Mouse (Mus musculus): ENCODE measurements around the gene Zzef1. TPM values are rescaled to one million over a fixed set of nuclear protein-coding genes. Genes with fewer than 3 reads are reported as not detected.

The Zzef1 gene
- polyA plus RNA-seq, 1 experiment: 10.7 TPM

- Histone ChIP-seq H3K36me3 (ENCODE audit: control insufficient read depth, insufficient read depth) (no peaks in the 10 kb centered on the region), H3ac (ENCODE audit: control insufficient read depth, insufficient read length, low read depth) (no peak overlapping the region), H3K79me3 (ENCODE audit: low read depth) (no peaks in the 10 kb centered on the region), H3K4me3 (ENCODE audit: insufficient read depth, poor library complexity, severe bottlenecking) (no peak overlapping the region), H3K79me2 (ENCODE audit: control insufficient read depth, insufficient read depth) (no peaks in the 10 kb centered on the region), H3K27me3 (ENCODE audit: control insufficient read depth, insufficient read depth, insufficient read length) (no peaks in the 10 kb centered on the region)
- no peak for TF ChIP-seq USF1 (IDR thresholded peaks at IDR 0.05; ENCODE audit: low read depth)
- no peak for TF ChIP-seq CEBPB (IDR thresholded peaks at IDR 0.05; ENCODE audit: low read depth)
- TF ChIP-seq MAX (IDR thresholded peaks at IDR 0.05): no peak
- TF ChIP-seq FOSL1 (IDR thresholded peaks at IDR 0.05; ENCODE audit: insufficient read depth, low read length, poor library complexity, severe bottlenecking): no peak
- TF ChIP-seq MYOG (IDR thresholded peaks at IDR 0.05; ENCODE audit: control insufficient read depth, extremely low read depth, insufficient read length): no peak
- no peak for TF ChIP-seq CTCF (IDR thresholded peaks at IDR 0.05; ENCODE audit: control insufficient read depth, insufficient read depth, insufficient read length)
- TF ChIP-seq MYOD1 (IDR thresholded peaks at IDR 0.05; ENCODE audit: control insufficient read depth, insufficient read length, low read depth): no peak
Observed at GRCm38 (mm10) chr11:72953116-72953439, 157.1 kb downstream of the Zzef1 start.

GRCm38 (mm10) chr11:72953440-72954151 lies 157.6 kb downstream of the Zzef1 start:
- Histone ChIP-seq H3K79me3 (ENCODE audit: low read depth) (no peaks in the 10 kb centered on the region), H3K27me3 (ENCODE audit: control insufficient read depth, insufficient read depth, insufficient read length) (no peaks in the 10 kb centered on the region), H3K4me3 (ENCODE audit: insufficient read depth, poor library complexity, severe bottlenecking) (no peak overlapping the region), H3K79me2 (ENCODE audit: control insufficient read depth, insufficient read depth) (no peaks in the 10 kb centered on the region), H3K36me3 (ENCODE audit: control insufficient read depth, insufficient read depth) (no peaks in the 10 kb centered on the region), H3ac (ENCODE audit: control insufficient read depth, insufficient read length, low read depth) (no peak overlapping the region)
- no peak for TF ChIP-seq FOSL1 (IDR thresholded peaks at IDR 0.05; ENCODE audit: insufficient read depth, low read length, poor library complexity, severe bottlenecking)
- no peak for TF ChIP-seq CTCF (IDR thresholded peaks at IDR 0.05; ENCODE audit: control insufficient read depth, insufficient read depth, insufficient read length)
- TF ChIP-seq USF1 (IDR thresholded peaks at IDR 0.05; ENCODE audit: low read depth): no peak
- TF ChIP-seq MYOD1 (IDR thresholded peaks at IDR 0.05; ENCODE audit: control insufficient read depth, insufficient read length, low read depth): no peak
- TF ChIP-seq MAX (IDR thresholded peaks at IDR 0.05): no peak
- TF ChIP-seq CEBPB (IDR thresholded peaks at IDR 0.05; ENCODE audit: low read depth): no peak
- no peak for TF ChIP-seq MYOG (IDR thresholded peaks at IDR 0.05; ENCODE audit: control insufficient read depth, extremely low read depth, insufficient read length)

- TF ChIP-seq CTCF (IDR thresholded peaks at IDR 0.05; ENCODE audit: control insufficient read depth, insufficient read depth, insufficient read length): no peak
- TF ChIP-seq CEBPB (IDR thresholded peaks at IDR 0.05; ENCODE audit: low read depth): no peak
- no peak for TF ChIP-seq MYOD1 (IDR thresholded peaks at IDR 0.05; ENCODE audit: control insufficient read depth, insufficient read length, low read depth)
- no peak for TF ChIP-seq MYOG (IDR thresholded peaks at IDR 0.05; ENCODE audit: control insufficient read depth, extremely low read depth, insufficient read length)
- TF ChIP-seq USF1 (IDR thresholded peaks at IDR 0.05; ENCODE audit: low read depth): no peak
- TF ChIP-seq MAX (IDR thresholded peaks at IDR 0.05): no peak
- TF ChIP-seq FOSL1 (IDR thresholded peaks at IDR 0.05; ENCODE audit: insufficient read depth, low read length, poor library complexity, severe bottlenecking): no peak
- H3ac ChIP-seq (ENCODE audit: control insufficient read depth, insufficient read length, low read depth): no peak overlapping the region
Observed at GRCm38 (mm10) chr11:72954216-72954615, 158.2 kb downstream of the Zzef1 start.

GRCm38 (mm10) chr11:72955339-72955974 lies 159.4 kb downstream of the Zzef1 start:
- no peak for TF ChIP-seq FOSL1 (IDR thresholded peaks at IDR 0.05; ENCODE audit: insufficient read depth, low read length, poor library complexity, severe bottlenecking)
- no peak for TF ChIP-seq MYOG (IDR thresholded peaks at IDR 0.05; ENCODE audit: control insufficient read depth, extremely low read depth, insufficient read length)
- no peak for TF ChIP-seq CTCF (IDR thresholded peaks at IDR 0.05; ENCODE audit: control insufficient read depth, insufficient read depth, insufficient read length)
- no peak for TF ChIP-seq MAX (IDR thresholded peaks at IDR 0.05)
- TF ChIP-seq USF1 (IDR thresholded peaks at IDR 0.05; ENCODE audit: low read depth): no peak
- no peak for TF ChIP-seq MYOD1 (IDR thresholded peaks at IDR 0.05; ENCODE audit: control insufficient read depth, insufficient read length, low read depth)
- TF ChIP-seq CEBPB (IDR thresholded peaks at IDR 0.05; ENCODE audit: low read depth): no peak
- no peak overlapping the region for H3K4me3 ChIP-seq (ENCODE audit: insufficient read depth, poor library complexity, severe bottlenecking)
- H3K27me3 ChIP-seq (ENCODE audit: control insufficient read depth, insufficient read depth, insufficient read length): peaks cover 3% of the 10 kb centered on the region
- H3ac ChIP-seq (ENCODE audit: control insufficient read depth, insufficient read length, low read depth): no peak overlapping the region
- H3K79me2 ChIP-seq (ENCODE audit: control insufficient read depth, insufficient read depth): no peaks in the 10 kb centered on the region
- no peaks in the 10 kb centered on the region for H3K36me3 ChIP-seq (ENCODE audit: control insufficient read depth, insufficient read depth)
- no peaks in the 10 kb centered on the region for H3K79me3 ChIP-seq (ENCODE audit: low read depth)

More at GRCm38 (mm10) chr11:72954216-72954615, 158.2 kb downstream of the Zzef1 start:
- Histone ChIP-seq H3K36me3 (ENCODE audit: control insufficient read depth, insufficient read depth) (no peaks in the 10 kb centered on the region), H3K27me3 (ENCODE audit: control insufficient read depth, insufficient read depth, insufficient read length) (no peaks in the 10 kb centered on the region), H3K79me2 (ENCODE audit: control insufficient read depth, insufficient read depth) (no peaks in the 10 kb centered on the region), H3K79me3 (ENCODE audit: low read depth) (no peaks in the 10 kb centered on the region), H3K4me3 (ENCODE audit: insufficient read depth, poor library complexity, severe bottlenecking) (no peak overlapping the region)

- no peaks in the 10 kb centered on the region for H3K79me3 ChIP-seq (ENCODE audit: low read depth)
- H3K79me2 ChIP-seq (ENCODE audit: control insufficient read depth, insufficient read depth): no peaks in the 10 kb centered on the region
- TF ChIP-seq USF1 (IDR thresholded peaks at IDR 0.05; ENCODE audit: low read depth) (peak; percentile 21), MAX (IDR thresholded peaks at IDR 0.05) (no peak)
Observed at GRCm38 (mm10) chr11:72957318-72957717, 161.3 kb downstream of the Zzef1 start.

More at GRCm38 (mm10) chr11:72957318-72957717, 161.3 kb downstream of the Zzef1 start:
- Histone ChIP-seq H3K4me3 (ENCODE audit: insufficient read depth, poor library complexity, severe bottlenecking) (no peak overlapping the region), H3K27me3 (ENCODE audit: control insufficient read depth, insufficient read depth, insufficient read length) (peaks cover 19% of the 10 kb centered on the region), H3ac (ENCODE audit: control insufficient read depth, insufficient read length, low read depth) (no peak overlapping the region), H3K36me3 (ENCODE audit: control insufficient read depth, insufficient read depth) (no peaks in the 10 kb centered on the region)

All from C2C12 (cell line).